Mouse (Mus musculus) limb, embryonic 11.5 days (tissue): ENCODE data around the gene Rasgef1b. TPM values are rescaled to one million over a fixed set of nuclear protein-coding genes. Genes with fewer than 3 reads are reported as not detected.

Source experiments
- ATAC-seq: fragments of 200-750 bp; cut with Nextera tagmentation; 2 replicates; pipeline ENCODE4 v1.8.0; 2017; ENCODE audit warnings: low read depth; ENCODE audit not compliant: insufficient number of reproducible peaks, low FRiP score, low TSS enrichment
- DNase-seq: peaks from one replicate; pipeline ENCODE4 v3.0.0-alpha.2; 2015; ENCODE audit warnings: low spot score
- H3K27ac ChIP-seq: fragments of 300-500 bp; sonication (generic); replicated peaks from 2 replicates; pipeline ENCODE4 v1.5.1; 2014; ENCODE audit warnings: low read depth, mild to moderate bottlenecking, low read length
- H3K27me3 ChIP-seq: fragments of 300-500 bp; sonication (generic); 2 replicates; pipeline ENCODE4 v1.6.1; 2014; ENCODE audit warnings: mild to moderate bottlenecking, low read length, mixed read lengths; ENCODE audit not compliant: control insufficient read depth, insufficient read depth
- H3K36me3 ChIP-seq: fragments of 300-500 bp; sonication (generic); 2 replicates; pipeline ENCODE4 v1.6.1; 2014; ENCODE audit warnings: mild to moderate bottlenecking, low read length, moderate library complexity, mixed read lengths; ENCODE audit not compliant: control insufficient read depth, insufficient read depth
- H3K4me1 ChIP-seq: fragments of 300-500 bp; sonication (generic); 2 replicates; pipeline ENCODE4 v1.6.1; 2014; ENCODE audit warnings: low read length, mixed read lengths; ENCODE audit not compliant: control insufficient read depth, insufficient read depth
- H3K4me2 ChIP-seq: fragments of 300-500 bp; sonication (generic); 2 replicates; pipeline ENCODE4 v1.6.1; 2014; ENCODE audit warnings: low read depth, mild to moderate bottlenecking, moderate library complexity; ENCODE audit not compliant: severe bottlenecking
- H3K4me3 ChIP-seq: fragments of 300-500 bp; sonication (generic); 2 replicates; pipeline ENCODE4 v1.5.1; 2014; ENCODE audit warnings: low read depth, low read length
- H3K9ac ChIP-seq: fragments of 300-500 bp; sonication (generic); 2 replicates; pipeline ENCODE4 v1.6.1; 2014; ENCODE audit warnings: mild to moderate bottlenecking, low read length
- H3K9me3 ChIP-seq: fragments of 300-500 bp; sonication (generic); 2 replicates; pipeline ENCODE4 v1.6.1; 2016; ENCODE audit warnings: low read length; ENCODE audit not compliant: control insufficient read depth
- WGBS: fragments of 180-500 bp; shearing (Covaris S2); extraction: QIAGEN DNeasy Blood & Tissue Kit; methylation state at CpG from one replicate; pipeline ENCODE4 v1.1.7; 2014; 5-methylcytosine and 5-hydroxymethylcytosine counted together
- polyA plus RNA-seq: library from polyadenylated mRNA; unstranded; fragments of >200 nt; fragmentation: Nextera tagmentation; extraction: Ambion mirVana; gene quantifications from 2 replicates; pipeline ENCODE4 v1.2.1, GENCODE M21; 2014

Rasgef1b gene
- polyA plus RNA-seq, 1 experiment from 2014 or later, result 59.9 TPM

- WGBS, result 85% methylated on average over 4 of the region's 4 CpGs
- no peaks in the 10 kb centered on the region for H3K36me3 ChIP-seq
- H3K4me1 ChIP-seq, result no peaks in the 10 kb centered on the region
- no peaks in the 10 kb centered on the region for H3K27me3 ChIP-seq
- H3K9me3 ChIP-seq, result no peaks in the 10 kb centered on the region
- no peak overlapping the region for H3K9ac ChIP-seq
- ATAC-seq (no peak), DNase-seq (no peak)
- no peak overlapping the region for H3K4me3 ChIP-seq
- no peak overlapping the region for H3K27ac ChIP-seq
- H3K4me2 ChIP-seq, result no peak overlapping the region
Measured at GRCm38 (mm10) chr5:99422856-99423255, 306.0 kb downstream of the Rasgef1b start.

GRCm38 (mm10) chr5:99422092-99422491, 306.8 kb downstream of the Rasgef1b start:
- Histone ChIP-seq H3K9me3 (no peaks in the 10 kb centered on the region), H3K4me1 (no peaks in the 10 kb centered on the region), H3K4me2 (no peak overlapping the region), H3K27ac (no peak overlapping the region), H3K4me3 (no peak overlapping the region), H3K9ac (no peak overlapping the region), H3K36me3 (no peaks in the 10 kb centered on the region), H3K27me3 (no peaks in the 10 kb centered on the region)
- DNase-seq, result no peak
- WGBS, result 76% methylated on average over 6 of the region's 6 CpGs
- no peak for ATAC-seq

- WGBS, result 54% methylated on average over 2 of the region's 2 CpGs
- H3K9ac ChIP-seq, result no peak overlapping the region
- H3K36me3 ChIP-seq, result no peaks in the 10 kb centered on the region
- no peak for DNase-seq
- no peaks in the 10 kb centered on the region for H3K4me1 ChIP-seq
- H3K27me3 ChIP-seq, result no peaks in the 10 kb centered on the region
- ATAC-seq, result no peak
- H3K4me3 ChIP-seq, result no peak overlapping the region
- no peak overlapping the region for H3K4me2 ChIP-seq
- no peaks in the 10 kb centered on the region for H3K9me3 ChIP-seq
- H3K27ac ChIP-seq, result no peak overlapping the region
Measured at GRCm38 (mm10) chr5:99419872-99420271, 309.0 kb downstream of the Rasgef1b start.

GRCm38 (mm10) chr5:99416902-99417301, 312.0 kb downstream of the Rasgef1b start:
- H3K27ac ChIP-seq, result no peak overlapping the region
- no peak overlapping the region for H3K9ac ChIP-seq
- H3K27me3 ChIP-seq, result no peaks in the 10 kb centered on the region
- no peaks in the 10 kb centered on the region for H3K36me3 ChIP-seq
- H3K9me3 ChIP-seq, result no peaks in the 10 kb centered on the region
- no peak overlapping the region for H3K4me3 ChIP-seq
- 76% methylated on average over 21 of the region's 21 CpGs for WGBS
- DNase-seq (no peak), ATAC-seq (no peak)
- H3K4me1 ChIP-seq, result no peaks in the 10 kb centered on the region
- no peak overlapping the region for H3K4me2 ChIP-seq

- no peak overlapping the region for H3K9ac ChIP-seq
- 86% methylated on average over 12 of the region's 12 CpGs for WGBS
- H3K4me1 ChIP-seq, result no peaks in the 10 kb centered on the region
- no peak overlapping the region for H3K4me3 ChIP-seq
- H3K27me3 ChIP-seq, result no peaks in the 10 kb centered on the region
- no peak overlapping the region for H3K4me2 ChIP-seq
- DNase-seq (no peak), ATAC-seq (no peak)
- no peaks in the 10 kb centered on the region for H3K9me3 ChIP-seq
- no peak overlapping the region for H3K27ac ChIP-seq
- no peaks in the 10 kb centered on the region for H3K36me3 ChIP-seq
Measured at GRCm38 (mm10) chr5:99415676-99416075, 313.2 kb downstream of the Rasgef1b start.

GRCm38 (mm10) chr5:99415049-99415448, 313.8 kb downstream of the Rasgef1b start:
- Histone ChIP-seq H3K27me3 (no peaks in the 10 kb centered on the region), H3K4me2 (no peak overlapping the region), H3K9me3 (no peaks in the 10 kb centered on the region), H3K4me1 (no peaks in the 10 kb centered on the region), H3K36me3 (no peaks in the 10 kb centered on the region), H3K9ac (no peak overlapping the region), H3K27ac (no peak overlapping the region), H3K4me3 (no peak overlapping the region)
- DNase-seq (no peak), ATAC-seq (no peak)
- WGBS, result 89% methylated on average over 2 of the region's 2 CpGs

- ATAC-seq, result no peak
- Histone ChIP-seq H3K9ac (no peak overlapping the region), H3K27me3 (no peaks in the 10 kb centered on the region), H3K4me3 (no peak overlapping the region), H3K4me1 (no peaks in the 10 kb centered on the region), H3K9me3 (no peaks in the 10 kb centered on the region), H3K4me2 (no peak overlapping the region), H3K27ac (no peak overlapping the region), H3K36me3 (no peaks in the 10 kb centered on the region)
- WGBS, result 94% methylated on average over 6 of the region's 6 CpGs
- DNase-seq, result no peak
Measured at GRCm38 (mm10) chr5:99414293-99414692, 314.6 kb downstream of the Rasgef1b start.

GRCm38 (mm10) chr5:99413851-99414250, 315.0 kb downstream of the Rasgef1b start:
- WGBS, result 88% methylated on average over 1 of the region's 1 CpGs
- H3K9ac ChIP-seq, result no peak overlapping the region
- H3K4me1 ChIP-seq, result no peaks in the 10 kb centered on the region
- H3K27ac ChIP-seq, result no peak overlapping the region
- ATAC-seq, result no peak
- H3K4me2 ChIP-seq, result no peak overlapping the region
- no peaks in the 10 kb centered on the region for H3K27me3 ChIP-seq
- H3K36me3 ChIP-seq, result no peaks in the 10 kb centered on the region
- no peak overlapping the region for H3K4me3 ChIP-seq
- H3K9me3 ChIP-seq, result no peaks in the 10 kb centered on the region
- no peak for DNase-seq

- H3K27me3 ChIP-seq, result no peaks in the 10 kb centered on the region
- no peaks in the 10 kb centered on the region for H3K36me3 ChIP-seq
- DNase-seq (no peak), ATAC-seq (no peak)
- no peaks in the 10 kb centered on the region for H3K9me3 ChIP-seq
- no peaks in the 10 kb centered on the region for H3K4me1 ChIP-seq
- 96% methylated on average over 9 of the region's 9 CpGs for WGBS
- H3K27ac ChIP-seq, result no peak overlapping the region
- no peak overlapping the region for H3K4me3 ChIP-seq
- H3K4me2 ChIP-seq, result no peak overlapping the region
- no peak overlapping the region for H3K9ac ChIP-seq
Measured at GRCm38 (mm10) chr5:99413391-99413790, 315.5 kb downstream of the Rasgef1b start.
